In genomic region chr3:98094629-98095583, GRCm38 (mm10) we compare ENCODE assay signal across 17 mouse cellular contexts.
A peak's percentile ranks its signal among the peaks of the same experiment; 100 is the strongest.
DNase-seq lines count a peak whose midpoint lies in the region; ATAC-seq and TF ChIP-seq lines count a peak whose summit lies in the region.
"Had no signal": no experiment of that assay in that cellular context is flagged by ENCODE, and none has a peak within 500 bp of the region (broad histone marks: within the 10 kb centered on the region; RNA-seq: fewer than 3 reads in every experiment).

No protein-coding gene starts in this region.

- no peaks in the 10 kb centered on the region for H3K9me3 ChIP-seq in heart, embryonic 10.5 days
- H3K9me3 ChIP-seq in kidney, postnatal 0 days (replicated peaks; ENCODE audit: low read length), result no peaks in the 10 kb centered on the region
- H3K9me3 ChIP-seq in embryonic facial prominence, embryonic 12.5 days, result no peaks in the 10 kb centered on the region
- no peaks in the 10 kb centered on the region for H3K9me3 ChIP-seq in limb, embryonic 14.5 days (ENCODE audit: control insufficient read depth, low read length)
- H3K9me3 ChIP-seq: midbrain, embryonic 15.5 days had no signal

- no peak overlapping the region for H3K4me3 ChIP-seq in heart, embryonic 10.5 days
- no peak overlapping the region for H3K4me3 ChIP-seq in kidney, postnatal 0 days (replicated peaks; ENCODE audit: low read depth, low read length)
- H3K4me3 ChIP-seq in embryonic facial prominence, embryonic 12.5 days, result no peak overlapping the region
- no peak overlapping the region for H3K4me3 ChIP-seq in limb, embryonic 14.5 days (replicated peaks; ENCODE audit: low read length)
- H3K4me3 ChIP-seq in left cerebral cortex, adult 2 months, result no peak overlapping the region
- H3K4me3 ChIP-seq: midbrain, embryonic 15.5 days had no signal

- ATAC-seq in kidney, postnatal 0 days (replicated peaks; ENCODE audit: low FRiP score, low read depth), result no peak
- no peak for ATAC-seq in embryonic facial prominence, embryonic 12.5 days (ENCODE audit: insufficient number of reproducible peaks, insufficient read depth, low FRiP score, low TSS enrichment)
- ATAC-seq in limb, embryonic 14.5 days (ENCODE audit: low FRiP score, low read depth), result 0 out of 2 replicates have a peak, but pooled peaks have one; percentile 42
- ATAC-seq: activated CD4-positive, CD25-positive, alpha-beta regulatory T cell, adult 4 months; midbrain, embryonic 15.5 days had no signal

- no peak overlapping the region for H3K4me2 ChIP-seq in kidney, postnatal 0 days (ENCODE audit: low read length)
- no peak overlapping the region for H3K4me2 ChIP-seq in embryonic facial prominence, embryonic 12.5 days (replicated peaks)
- no peak overlapping the region for H3K4me2 ChIP-seq in limb, embryonic 14.5 days (replicated peaks; ENCODE audit: low read depth, low read length, severe bottlenecking)
- H3K4me2 ChIP-seq: midbrain, embryonic 15.5 days had no signal

- H3K4me1 ChIP-seq in heart, embryonic 10.5 days, result peaks cover 40% of the 10 kb centered on the region
- peaks cover 2% of the 10 kb centered on the region for H3K4me1 ChIP-seq in kidney, postnatal 0 days (replicated peaks; ENCODE audit: insufficient read depth, low read length)
- peaks cover 37% of the 10 kb centered on the region for H3K4me1 ChIP-seq in embryonic facial prominence, embryonic 12.5 days
- H3K4me1 ChIP-seq in limb, embryonic 14.5 days (ENCODE audit: control insufficient read depth, insufficient read depth, low read length), result peaks cover 28% of the 10 kb centered on the region

- 60% methylated on average over 17 of the region's 17 CpGs for WGBS in heart, embryonic 10.5 days
- 62% methylated on average over 17 of the region's 17 CpGs for WGBS in kidney, postnatal 0 days
- WGBS in embryonic facial prominence, embryonic 12.5 days, result 62% methylated on average over 17 of the region's 17 CpGs
- WGBS in limb, embryonic 14.5 days, result 51% methylated on average over 17 of the region's 17 CpGs

- no peak for TF ChIP-seq POLR2A in limb, embryonic 14.5 days (IDR thresholded peaks at IDR 0.05; ENCODE audit: borderline replicate concordance, extremely low read depth, insufficient read depth, insufficient read length)

- DNase-seq in heart, embryonic 10.5 days (ENCODE audit: low spot score), result no peak
- DNase-seq in heart, adult 8-10 months (ENCODE audit: low spot score), result no peak
- peak; percentile 28 for DNase-seq in kidney, postnatal 0 days (ENCODE audit: low spot score)
- DNase-seq in kidney, adult 9 months, result no peak
- no peak for DNase-seq in limb, embryonic 14.5 days (ENCODE audit: low spot score)
- no peak for DNase-seq in left cerebral cortex, adult 2 months (ENCODE audit: extremely low spot score in 1 of 2, low spot score in 2 of 2)
- DNase-seq in spleen, postnatal 4 days (ENCODE audit: low spot score in 2 of 2), result no peak
- DNase-seq: cerebellum, postnatal 36 days; gastrocnemius, postnatal 25 days; kidney, adult 8-10 months; layer of hippocampus, postnatal 36 days; right cerebral cortex, postnatal 25 days had no signal

- H3K36me3 ChIP-seq in heart, embryonic 10.5 days, result peaks cover 32% of the 10 kb centered on the region
- H3K36me3 ChIP-seq in kidney, postnatal 0 days (ENCODE audit: insufficient read depth, low read length), result peaks cover 23% of the 10 kb centered on the region
- peaks cover 32% of the 10 kb centered on the region for H3K36me3 ChIP-seq in embryonic facial prominence, embryonic 12.5 days
- H3K36me3 ChIP-seq in limb, embryonic 14.5 days (ENCODE audit: control insufficient read depth, insufficient read depth, low read length), result peaks cover 52% of the 10 kb centered on the region
- H3K36me3 ChIP-seq: G1E; midbrain, embryonic 15.5 days had no signal

- no peak overlapping the region for H3K9ac ChIP-seq in kidney, postnatal 0 days (ENCODE audit: low read depth, low read length)
- H3K9ac ChIP-seq in embryonic facial prominence, embryonic 12.5 days, result 0 out of 2 replicates have a peak overlapping the region, but pooled peaks have one; percentile 15
- no peak overlapping the region for H3K9ac ChIP-seq in limb, embryonic 14.5 days (ENCODE audit: low read depth, low read length, severe bottlenecking)
- H3K9ac ChIP-seq: liver, embryonic 14.5 days; midbrain, embryonic 15.5 days had no signal

- intact Hi-C loops in left cerebral cortex, adult 2 months (cut with DNase I), result no loop called here

- peak overlapping the region; percentile 70 for H3K27ac ChIP-seq in heart, embryonic 10.5 days
- no peak overlapping the region for H3K27ac ChIP-seq in kidney, postnatal 0 days
- peak overlapping the region; percentile 50 for H3K27ac ChIP-seq in embryonic facial prominence, embryonic 12.5 days
- H3K27ac ChIP-seq in limb, embryonic 14.5 days (replicated peaks; ENCODE audit: low read depth, low read length), result no peak overlapping the region
- no peak overlapping the region for H3K27ac ChIP-seq in left cerebral cortex, adult 2 months
- H3K27ac ChIP-seq: liver, embryonic 14.5 days; midbrain, embryonic 15.5 days had no signal

- TF ChIP-seq CTCF in kidney, postnatal 0 days (IDR thresholded peaks at IDR 0.05; ENCODE audit: low read depth), result no peak
- no peak for TF ChIP-seq CTCF in left cerebral cortex, adult 2 months (IDR thresholded peaks at IDR 0.05)

- no peaks in the 10 kb centered on the region for H3K27me3 ChIP-seq in heart, embryonic 10.5 days (ENCODE audit: insufficient read depth, poor library complexity, severe bottlenecking)
- H3K27me3 ChIP-seq in kidney, postnatal 0 days (ENCODE audit: insufficient read depth, low read length), result no peaks in the 10 kb centered on the region
- no peaks in the 10 kb centered on the region for H3K27me3 ChIP-seq in embryonic facial prominence, embryonic 12.5 days
- H3K27me3 ChIP-seq in limb, embryonic 14.5 days (ENCODE audit: control insufficient read depth, insufficient read depth, low read length), result no peaks in the 10 kb centered on the region
- H3K27me3 ChIP-seq: midbrain, embryonic 15.5 days had no signal

Comparison
In these comparisons a context has a peak if more than half of its experiments do, and no peak if none do; other contexts are left out.
1. H3K27ac ChIP-seq: peak in heart, embryonic 10.5 days (single experiment) and embryonic facial prominence, embryonic 12.5 days (single experiment); none in kidney, postnatal 0 days (single experiment), limb, embryonic 14.5 days (single experiment) and left cerebral cortex, adult 2 months (single experiment).